Mouse (Mus musculus): ENCODE data around the gene Rhbdf2. TPM values are rescaled to one million over a fixed set of nuclear protein-coding genes. Genes with fewer than 3 reads are reported as not detected.

The Rhbdf2 gene
- total RNA-seq, 1 experiment from 2014 or later = 24.6 TPM

DNA sequence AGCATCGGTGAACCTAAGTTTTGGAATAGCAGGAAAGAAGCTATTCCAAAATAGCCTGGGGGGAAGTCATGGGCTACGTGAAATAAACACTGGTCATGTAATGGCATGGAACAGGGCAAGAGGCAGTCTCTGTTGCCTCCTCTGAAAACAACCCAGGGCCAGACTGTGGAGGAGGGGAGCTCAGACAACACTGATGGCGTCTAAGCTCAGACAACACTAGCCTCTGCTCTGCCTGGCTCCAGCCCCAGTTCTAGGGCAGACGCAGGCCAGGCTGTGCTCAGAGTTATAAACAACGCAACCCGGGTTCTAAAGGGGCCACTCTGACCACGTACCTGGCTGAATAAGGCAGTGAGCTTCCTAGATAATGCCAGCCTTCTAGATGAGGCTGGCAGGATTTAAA lies 76.1 kb downstream of the Rhbdf2 start:
- DNase-seq = no peak

GRCm38 (mm10) chr11:116549273-116550038 lies 77.4 kb downstream of the Rhbdf2 start:
- DNase-seq = no peak

DNA sequence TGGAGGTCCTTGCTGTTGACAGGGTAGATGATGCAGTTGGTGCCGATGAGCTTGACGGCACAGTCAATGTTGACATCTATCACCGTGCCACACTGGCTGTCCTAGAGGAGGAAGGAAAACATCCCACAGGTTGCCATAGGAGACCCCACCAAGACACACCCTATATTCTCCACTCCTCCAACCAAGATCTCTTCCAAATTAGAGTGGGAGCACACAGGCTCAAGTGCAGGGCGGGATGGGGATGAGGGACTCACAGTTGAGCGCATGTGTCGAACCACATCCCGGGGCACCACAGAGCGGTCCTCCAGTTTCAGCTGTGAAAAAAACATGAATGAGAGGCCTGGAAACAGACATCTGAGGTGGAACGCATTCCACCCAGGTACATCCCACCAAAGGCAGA lies 78.0 kb downstream of the Rhbdf2 start:
- DNase-seq = no peak

Other genes starting within 250 kb of the Rhbdf2 start
- 8.5 and 8.9 TPM in 2 replicates for gene Rnf157, start 214.0 kb downstream of the Rhbdf2 start, total RNA-seq (2021)
- gene Ubald2, start 192.9 kb downstream of the Rhbdf2 start, total RNA-seq (2021) = 27.9 and 48.4 TPM in 2 replicates
- gene Qrich2, start 160.8 kb downstream of the Rhbdf2 start, total RNA-seq (2021) = not detected in 2 replicates
- 112 TPM in 2 replicates for gene Prpsap1, start 132.8 kb downstream of the Rhbdf2 start, total RNA-seq (2021)
- gene Sphk1, start 96.1 kb downstream of the Rhbdf2 start, total RNA-seq (2021) = 0.57 and 1.5 TPM in 2 replicates
- 32.7 and 34.1 TPM in 2 replicates for gene Ube2o, start 45.6 kb downstream of the Rhbdf2 start, total RNA-seq (2021)
- not detected in 2 replicates for gene Aanat, start 40.6 kb downstream of the Rhbdf2 start, total RNA-seq (2021)
- gene Prcd, start 26.5 kb upstream of the Rhbdf2 start, total RNA-seq (2021) = 9.2 and 13.0 TPM in 2 replicates
- 18.7 and 25.4 TPM in 2 replicates for gene Cygb, start 27.3 kb upstream of the Rhbdf2 start, total RNA-seq (2021)
- not detected in 2 replicates for gene St6galnac1, start 148.5 kb upstream of the Rhbdf2 start, total RNA-seq (2021)
- gene Mxra7, start 201.0 kb upstream of the Rhbdf2 start, total RNA-seq (2021) = 26.0 and 44.7 TPM in 2 replicates
- gene Mettl23, start 216.3 kb upstream of the Rhbdf2 start, total RNA-seq (2021) = 21.7 and 29.6 TPM in 2 replicates
- 28.4 and 38.5 TPM in 2 replicates for gene Jmjd6, start 216.4 kb upstream of the Rhbdf2 start, total RNA-seq (2021)
- 39.6 and 41.7 TPM in 2 replicates for gene Mfsd11, start 225.4 kb upstream of the Rhbdf2 start, total RNA-seq (2021)
- gene Srsf2, start 226.1 kb upstream of the Rhbdf2 start, total RNA-seq (2021) = 254 and 258 TPM in 2 replicates